Mouse (Mus musculus) right cerebral cortex, adult 2 months (tissue): ENCODE measurements around the gene Pde4d.
A peak's percentile ranks its signal among the peaks of the same experiment; 100 is the strongest.

ENCODE experiments used
- DNase-seq, 2 experiments: peaks; one replicate each; pipeline ENCODE4 v3.0.0; 2021 to 2022; ENCODE audit warnings: low spot score in 2 of 2

The Pde4d gene

DNA sequence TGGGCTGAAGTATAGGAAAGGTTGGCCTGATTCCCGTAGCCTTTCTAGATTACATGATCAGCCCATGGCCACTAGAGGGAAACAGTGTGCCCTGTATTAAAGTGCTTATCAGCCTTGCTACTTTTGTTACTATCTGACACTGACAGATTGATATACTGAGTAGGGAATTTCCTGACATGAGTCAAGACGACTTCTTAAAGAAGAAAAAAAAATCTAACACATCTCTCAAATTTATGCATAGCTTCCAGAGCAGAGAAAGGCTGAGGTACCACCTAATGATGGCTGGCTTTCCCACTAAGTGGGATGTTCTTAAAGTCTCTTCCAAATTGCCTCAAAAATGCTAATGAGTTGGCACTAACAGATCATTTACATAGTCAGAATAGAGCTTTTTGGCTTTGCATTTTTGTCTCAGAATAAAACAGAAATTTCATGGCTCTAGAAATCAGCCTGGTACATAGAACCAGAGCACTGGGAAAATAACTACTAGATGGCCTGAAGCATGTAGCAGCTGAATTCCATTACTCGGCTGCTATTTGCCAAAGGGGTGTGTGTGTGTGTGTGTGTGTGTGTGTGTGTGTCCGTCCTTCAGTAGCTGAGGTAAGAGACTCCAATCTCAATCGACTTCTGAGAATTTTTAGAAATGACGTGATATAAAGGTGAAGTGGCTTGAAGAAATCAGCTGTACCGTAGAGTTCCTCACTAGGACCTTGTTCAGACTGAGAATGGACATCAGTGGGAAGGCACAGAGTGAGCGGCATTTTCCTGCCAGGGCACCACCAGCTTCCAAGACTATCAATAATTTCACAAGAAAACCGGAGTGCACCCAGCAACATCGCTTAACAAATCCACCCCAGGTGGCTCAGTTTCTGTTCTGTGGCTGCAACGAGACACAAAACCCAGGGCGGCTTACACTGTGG, 1108.9 kb downstream of the Pde4d start:
- DNase-seq = peak; percentile 57 to 59

GRCm38 (mm10) chr13:109560261-109560660, 1110.5 kb downstream of the Pde4d start:
- no peak for DNase-seq

DNA sequence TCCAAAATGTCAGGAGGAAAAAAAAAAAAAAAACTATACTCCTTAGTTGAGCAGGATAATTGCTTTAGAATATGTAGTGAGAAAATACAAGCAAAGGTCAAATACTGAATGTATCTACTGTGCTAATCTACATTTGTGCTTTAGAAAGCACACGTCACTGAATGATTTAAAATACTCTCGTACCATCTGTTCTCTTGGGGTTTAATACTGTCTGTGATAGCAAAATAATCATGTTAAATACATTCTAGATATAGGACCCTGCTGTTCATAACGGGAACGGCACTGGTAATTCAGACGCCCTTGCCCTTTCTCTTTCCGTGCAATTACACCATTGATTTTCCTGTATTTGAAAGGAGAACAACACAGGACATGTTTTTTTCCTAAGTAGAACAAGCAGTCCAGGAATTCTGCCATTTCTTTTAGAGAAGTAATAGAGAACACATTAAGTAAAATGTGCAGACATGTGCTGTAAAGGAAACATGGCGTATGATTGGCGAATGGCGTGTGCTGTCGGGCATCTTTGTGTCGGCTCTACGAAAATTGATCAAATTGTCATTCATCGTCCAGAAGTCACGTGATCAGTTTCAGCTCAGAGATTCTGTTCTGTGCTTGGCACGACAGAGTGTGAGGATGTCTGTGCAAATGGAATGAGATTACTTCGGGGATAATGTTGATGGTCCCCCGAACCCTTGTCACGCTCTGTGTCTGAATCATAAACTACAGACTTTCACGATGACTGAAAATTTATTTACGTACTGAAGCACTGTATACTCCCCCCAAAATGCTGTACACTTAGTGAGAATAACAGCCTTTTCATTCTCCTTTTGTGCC, 1119.1 kb downstream of the Pde4d start:
- DNase-seq = no peak

DNA sequence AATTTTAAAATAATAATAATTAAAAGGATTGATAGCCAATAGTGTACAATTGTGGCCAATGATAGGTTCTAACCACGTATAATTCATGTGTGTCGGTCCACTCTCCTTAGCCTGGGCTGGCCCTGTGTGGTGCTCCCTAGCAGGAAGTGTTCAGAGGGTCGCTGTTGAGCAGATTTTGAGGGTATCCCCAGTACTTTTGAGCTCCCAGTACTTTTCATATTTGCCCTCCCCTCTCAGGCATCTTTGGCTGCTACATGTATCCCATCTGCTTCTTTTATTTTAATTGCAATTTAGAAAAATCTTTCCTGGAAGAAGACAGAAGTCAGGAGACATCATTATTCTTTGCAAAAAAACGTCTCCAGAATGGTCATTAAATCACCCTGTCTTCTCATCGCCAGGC, 1119.7 kb downstream of the Pde4d start:
- DNase-seq = no peak

GRCm38 (mm10) chr13:109576725-109577124, 1127.0 kb downstream of the Pde4d start:
- DNase-seq = no peak

DNA sequence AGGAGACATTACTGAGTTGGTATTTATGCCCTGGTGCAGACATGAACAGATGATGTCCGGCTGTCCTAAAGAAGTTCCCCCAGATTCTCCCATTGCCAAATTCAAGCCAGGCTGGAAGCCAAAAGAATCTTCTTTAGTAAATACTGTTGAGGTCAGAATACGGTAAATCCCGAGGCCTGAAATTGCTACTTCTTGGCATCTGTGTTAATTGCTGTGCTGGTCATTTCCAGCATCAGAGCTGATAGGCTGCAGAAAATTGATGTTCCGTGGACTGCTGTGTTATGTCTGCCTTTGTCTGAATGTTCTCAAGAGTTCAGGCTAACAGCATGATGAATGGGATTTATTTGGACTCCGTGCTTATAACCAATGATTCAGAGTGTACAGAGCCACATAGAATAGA, 1127.7 kb downstream of the Pde4d start:
- no peak for DNase-seq

DNA sequence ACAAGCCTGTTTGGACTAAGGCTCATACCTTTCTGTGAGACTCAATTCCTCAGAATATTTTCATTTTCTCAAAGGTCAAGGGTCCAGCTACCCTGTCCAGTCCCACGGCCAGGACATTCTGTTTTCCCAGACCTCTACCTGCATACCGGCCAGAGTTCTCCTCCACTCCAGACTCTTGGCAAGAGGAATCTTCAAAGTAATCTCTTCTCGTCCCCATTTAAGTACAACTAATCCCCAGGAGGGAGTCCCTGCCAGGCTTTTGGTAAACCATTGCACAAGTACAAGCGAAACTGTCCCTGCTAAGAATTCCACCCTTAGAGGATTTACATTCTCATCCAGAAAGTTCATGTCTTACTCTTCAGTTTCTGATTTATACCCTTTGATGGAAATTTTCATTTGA, 1128.2 kb downstream of the Pde4d start:
- DNase-seq = no peak

GRCm38 (mm10) chr13:109581284-109582070, 1131.7 kb downstream of the Pde4d start:
- DNase-seq = no peak

DNA sequence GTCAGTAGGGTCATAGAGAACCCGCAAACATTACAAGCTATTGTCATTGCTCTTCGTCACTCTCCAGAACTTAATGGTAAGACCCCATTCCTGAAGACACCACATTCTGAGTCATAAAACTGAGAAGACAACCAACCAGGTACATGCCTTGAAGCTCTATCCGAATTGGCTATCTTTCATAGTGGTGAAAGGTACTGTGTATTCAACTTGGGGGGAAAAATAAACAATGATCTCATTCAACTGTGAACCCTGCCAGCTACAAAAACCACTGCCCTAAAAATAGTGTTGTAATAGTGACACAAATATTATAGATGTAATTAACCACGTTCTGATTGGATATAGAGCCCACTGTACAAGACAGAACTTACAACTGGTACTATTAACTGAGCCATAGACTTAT, 1140.3 kb downstream of the Pde4d start:
- no peak for DNase-seq

GRCm38 (mm10) chr13:109592192-109592797, 1142.5 kb downstream of the Pde4d start:
- DNase-seq = no peak

DNA sequence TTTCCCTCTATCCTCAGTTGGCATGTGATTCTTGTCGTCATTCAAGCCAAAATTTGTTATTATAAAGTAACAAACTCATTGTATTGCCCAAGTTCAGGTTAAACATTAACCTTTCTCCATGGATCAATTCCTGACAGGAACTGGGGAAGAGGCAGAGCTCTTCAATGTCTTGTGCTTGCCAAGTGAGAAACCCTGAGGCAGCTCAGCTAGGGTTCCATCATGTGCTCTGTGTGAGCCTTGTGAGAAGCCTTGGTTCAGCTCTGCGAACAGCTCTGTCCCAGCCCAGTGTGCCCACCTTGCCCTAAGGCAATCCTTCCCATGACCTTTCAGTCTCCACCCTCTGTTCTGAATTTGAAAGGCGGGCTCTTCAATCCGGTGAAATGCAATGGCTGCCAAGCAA, 1150.0 kb downstream of the Pde4d start:
- DNase-seq = no peak

DNA sequence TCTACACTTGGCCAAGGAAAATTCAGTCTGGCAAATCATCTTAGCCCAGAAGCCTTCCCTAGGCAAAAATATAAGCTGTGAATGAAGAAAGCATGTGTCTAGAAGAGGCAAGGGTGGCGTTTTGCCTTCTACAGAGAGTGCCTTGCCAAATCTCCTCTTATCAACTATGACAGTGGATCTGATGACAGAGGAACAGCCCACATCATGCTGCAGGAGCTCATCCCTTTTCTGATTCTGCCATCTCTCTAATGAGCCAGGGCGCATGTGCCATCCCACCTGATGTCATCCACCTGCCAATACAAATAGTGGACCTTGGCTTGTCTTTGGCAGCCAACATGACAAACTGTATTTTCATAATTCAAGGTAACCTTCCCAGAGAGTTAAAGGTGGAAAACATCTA, 1154.3 kb downstream of the Pde4d start:
- DNase-seq = no peak

GRCm38 (mm10) chr13:109605140-109605539, 1155.4 kb downstream of the Pde4d start:
- no peak for DNase-seq

GRCm38 (mm10) chr13:109609106-109609804, 1159.5 kb downstream of the Pde4d start:
- DNase-seq = no peak

DNA sequence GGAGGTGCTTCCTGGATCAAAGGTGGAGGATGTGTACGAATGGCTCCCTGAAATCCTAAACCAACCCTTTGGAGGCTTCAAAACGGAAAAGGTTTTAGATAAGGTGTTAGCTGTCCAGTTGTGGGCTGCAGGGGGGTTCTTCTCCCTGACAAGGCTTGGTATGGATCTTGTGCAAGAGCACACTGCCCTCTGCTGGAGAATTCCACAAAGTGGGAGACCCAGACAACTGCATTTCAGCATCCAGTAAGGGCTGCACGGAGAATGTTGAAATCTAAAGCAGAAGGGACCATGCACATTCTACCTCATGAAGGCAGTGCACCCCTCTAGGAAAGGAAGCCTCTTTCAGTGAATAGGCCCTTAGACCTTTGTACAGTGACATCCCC, 1160.0 kb downstream of the Pde4d start:
- DNase-seq = peak; percentile 71

GRCm38 (mm10) chr13:109610772-109611171, 1161.0 kb downstream of the Pde4d start:
- no peak for DNase-seq

GRCm38 (mm10) chr13:109615213-109615784, 1165.6 kb downstream of the Pde4d start:
- no peak for DNase-seq

DNA sequence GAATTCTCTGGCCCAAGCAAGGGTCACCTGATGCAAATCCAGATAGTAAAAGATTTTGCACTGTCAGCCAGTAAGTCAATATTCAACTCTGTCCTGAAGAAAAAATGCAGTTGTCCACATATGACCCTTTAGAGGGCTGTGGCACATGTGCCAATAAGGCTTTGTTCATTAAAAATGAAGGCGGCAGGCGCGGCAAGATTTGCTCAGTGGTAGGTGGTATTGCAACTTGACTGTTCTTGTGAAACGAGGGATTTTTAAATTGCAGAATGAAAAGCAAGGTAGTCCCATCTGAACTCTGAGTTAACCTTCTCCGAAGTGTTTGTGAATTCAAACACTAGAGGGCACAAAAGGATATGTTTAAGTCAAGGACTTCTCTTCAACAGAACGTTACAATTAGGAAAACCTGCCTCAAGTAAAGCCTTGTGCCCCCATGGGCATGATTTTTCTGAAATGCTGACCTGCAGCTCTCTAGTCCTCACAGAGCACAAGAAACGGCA, 1166.1 kb downstream of the Pde4d start:
- DNase-seq = peak in 1 of 2 experiments; percentile 18

- DNase-seq = no peak
Observed at GRCm38 (mm10) chr13:109619158-109619657, 1169.5 kb downstream of the Pde4d start.

GRCm38 (mm10) chr13:109622207-109622606, 1172.5 kb downstream of the Pde4d start:
- no peak for DNase-seq
